Mouse (Mus musculus) cortical plate, adult 2 months (tissue): Measurements from ENCODE around the gene Hgfac. TPM values are rescaled to one million over a fixed set of nuclear protein-coding genes. Genes with fewer than 3 reads are reported as not detected.

ENCODE experiments used
- H3K27ac ChIP-seq: fragments of 200-500 bp; 2 replicates; pipeline ENCODE4 v1.5.1; 2012; ENCODE audit warnings: low read length, control low read depth, inconsistent platforms; ENCODE audit not compliant: insufficient read depth
- H3K4me1 ChIP-seq: fragments of 200-500 bp; 2 replicates; pipeline ENCODE4 v1.6.1; 2011; ENCODE audit warnings: low read length; ENCODE audit not compliant: control insufficient read depth, insufficient read depth
- H3K4me3 ChIP-seq: fragments of 200-500 bp; 2 replicates; pipeline ENCODE4 v1.5.1; 2011; ENCODE audit warnings: mild to moderate bottlenecking, low read length, control low read depth; ENCODE audit not compliant: insufficient read depth
- CTCF ChIP-seq: fragments of 200-500 bp; IDR thresholded peaks from 2 replicates; pipeline ENCODE4 v1.5.1; 2011; ENCODE audit warnings: mild to moderate bottlenecking, control low read depth, low read length; ENCODE audit not compliant: insufficient read depth; ENCODE audit errors: extremely low read depth
- POLR2A ChIP-seq: fragments of 200-500 bp; IDR thresholded peaks from 2 replicates; pipeline ENCODE4 v1.6.1; 2011; ENCODE audit warnings: mild to moderate bottlenecking, low read length, control low read depth; ENCODE audit not compliant: insufficient read depth; ENCODE audit errors: extremely low read depth
- polyA plus RNA-seq: library from polyadenylated mRNA; depleted of rRNA; stranded (reverse); fragments of >200 nt; gene quantifications from 2 replicates; pipeline ENCODE4 v1.2.3, GENCODE M21; 2012

Hgfac gene
- polyA plus RNA-seq, 1 experiment = 0.44 TPM

- no peak for TF ChIP-seq CTCF
- H3K4me1 ChIP-seq = no peaks in the 10 kb centered on the region
- no peak overlapping the region for H3K27ac ChIP-seq
- no peak overlapping the region for H3K4me3 ChIP-seq
Observed at GRCm38 (mm10) chr5:35035795-35036194, 5.5 kb upstream of the Hgfac start.

DNA sequence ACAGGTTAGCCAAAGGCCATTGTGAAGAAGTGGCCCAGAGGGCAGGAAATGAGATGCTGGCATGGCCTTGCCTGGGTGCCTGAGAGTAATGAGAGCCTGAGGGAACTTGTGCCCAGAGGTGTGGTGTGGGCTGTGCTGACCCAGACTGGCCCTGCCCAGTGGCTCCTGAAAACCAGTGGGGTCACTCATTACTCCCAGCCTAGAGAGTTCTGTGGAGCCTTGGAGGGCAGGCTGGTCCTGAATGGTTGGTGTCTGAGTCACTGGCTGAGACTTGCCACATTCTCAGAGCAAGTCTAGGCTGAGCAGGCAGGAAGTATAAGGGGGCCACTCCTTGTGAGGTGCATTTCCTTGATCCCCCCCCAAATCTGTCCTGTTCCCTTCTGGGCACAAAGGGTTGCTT, 3.9 kb upstream of the Hgfac start:
- no peaks in the 10 kb centered on the region for H3K4me1 ChIP-seq
- no peak overlapping the region for H3K27ac ChIP-seq
- no peak overlapping the region for H3K4me3 ChIP-seq
- TF ChIP-seq CTCF (no peak), POLR2A (no peak)

DNA sequence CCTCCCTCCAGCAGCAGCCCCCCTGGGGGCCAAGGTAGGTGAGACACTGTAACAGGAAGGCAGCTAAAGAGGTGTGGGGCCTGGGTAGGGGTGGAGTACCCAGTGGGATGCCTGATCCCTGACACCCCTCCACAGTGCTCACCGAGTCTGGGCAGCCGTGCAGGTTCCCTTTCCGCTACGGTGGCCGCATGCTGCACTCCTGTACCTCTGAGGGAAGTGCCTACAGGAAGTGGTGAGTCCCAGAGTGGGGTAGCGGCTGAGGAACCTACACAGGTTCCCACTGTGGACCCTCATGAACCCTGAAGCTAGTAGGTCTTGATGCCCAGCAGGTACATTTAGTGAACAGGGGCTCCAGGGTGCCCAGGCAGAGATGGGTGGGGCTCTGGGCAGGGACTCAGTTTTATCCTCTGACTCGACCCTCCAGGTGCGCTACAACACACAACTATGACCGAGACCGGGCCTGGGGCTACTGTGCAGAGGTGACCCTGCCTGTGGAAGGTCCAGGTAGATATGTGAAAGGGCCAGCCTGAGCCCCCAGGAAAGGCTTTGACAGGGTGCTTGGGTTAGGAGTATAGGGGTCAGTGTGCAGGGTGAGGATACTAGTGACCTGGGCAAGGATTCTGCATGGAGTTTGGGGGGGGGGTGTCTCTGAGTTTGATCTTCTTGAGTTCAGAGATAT, 1.3 kb downstream of the Hgfac start:
- H3K4me1 ChIP-seq = no peaks in the 10 kb centered on the region
- H3K27ac ChIP-seq = no peak overlapping the region
- H3K4me3 ChIP-seq = no peak overlapping the region
- TF ChIP-seq POLR2A (no peak), CTCF (no peak)

DNA sequence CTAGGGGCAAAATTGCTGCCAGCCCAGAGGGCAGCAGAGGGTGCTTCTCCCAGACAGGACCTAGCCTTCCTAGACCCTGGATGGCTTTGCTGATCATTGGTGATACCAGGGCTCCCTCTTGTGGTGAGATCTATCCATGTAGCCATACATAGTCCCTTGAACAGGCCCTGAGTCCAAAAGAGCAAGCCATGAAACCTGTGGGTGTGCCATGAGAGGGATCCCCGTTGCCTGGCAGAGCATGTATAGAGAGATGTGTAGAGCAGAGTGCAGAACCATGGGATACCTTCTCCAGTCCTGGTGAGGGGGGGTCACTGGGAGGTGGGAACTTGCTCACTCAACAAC, 1.8 kb downstream of the Hgfac start:
- Histone ChIP-seq H3K27ac (no peak overlapping the region), H3K4me1 (no peaks in the 10 kb centered on the region), H3K4me3 (no peak overlapping the region)
- TF ChIP-seq CTCF (peak; percentile 98), POLR2A (no peak)

GRCm38 (mm10) chr5:35050541-35050940, 9.2 kb downstream of the Hgfac start:
- TF ChIP-seq CTCF = peak; percentile 30; the same call in 1 of the 2 replicates
- TF ChIP-seq POLR2A = no peak
- Histone ChIP-seq H3K27ac (no peak overlapping the region), H3K4me1 (no peaks in the 10 kb centered on the region), H3K4me3 (no peak overlapping the region)

GRCm38 (mm10) chr5:35054628-35055027, 13.3 kb downstream of the Hgfac start:
- no peak for TF ChIP-seq CTCF
- no peak for TF ChIP-seq POLR2A
- peaks cover 5% of the 10 kb centered on the region for H3K4me1 ChIP-seq
- H3K4me3 ChIP-seq = no peak overlapping the region

DNA sequence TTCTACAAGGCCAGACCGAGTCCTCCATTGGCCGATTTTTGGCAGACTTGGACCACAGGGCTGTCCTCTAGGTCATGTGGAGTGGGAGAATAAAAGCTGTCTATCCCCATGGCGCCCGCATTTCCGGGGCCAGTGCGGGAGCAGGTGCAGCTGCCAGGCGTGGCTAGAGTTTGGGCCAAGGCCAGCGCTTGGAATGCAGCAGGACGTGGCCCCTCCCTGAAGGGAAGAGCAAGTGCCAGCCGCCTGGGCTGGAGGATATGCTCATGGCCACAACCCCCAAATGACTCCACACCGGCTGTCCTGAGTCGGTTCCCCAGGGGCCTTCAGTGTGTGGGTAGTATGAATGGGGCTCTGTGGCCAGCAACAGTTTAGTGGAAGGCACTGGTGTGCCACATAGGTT, 13.8 kb downstream of the Hgfac start:
- Histone ChIP-seq H3K4me3 (no peak overlapping the region), H3K4me1 (peaks cover 5% of the 10 kb centered on the region), H3K27ac (no peak overlapping the region)
- no peak for TF ChIP-seq CTCF
- no peak for TF ChIP-seq POLR2A

More at GRCm38 (mm10) chr5:35054628-35055027, 13.3 kb downstream of the Hgfac start:
- H3K27ac ChIP-seq = no peak overlapping the region

- Histone ChIP-seq H3K27ac (no peak within 1 kb of the TSS), H3K4me3 (peak within 1 kb of the TSS; percentile 82), H3K4me1 (peaks cover 5% of the 10 kb centered on the region)
- TF ChIP-seq POLR2A (no peak), CTCF (no peak)
Observed at GRCm38 (mm10) chr5:35056604-35057432, 15.5 kb downstream of the Hgfac start, which contains the start of gene Dok7. Gene Dok7 (plus strand): TSS chr5:35056766.

- Histone ChIP-seq H3K4me3 (peak overlapping the region; percentile 82), H3K4me1 (peaks cover 5% of the 10 kb centered on the region), H3K27ac (no peak overlapping the region)
- no peak for TF ChIP-seq POLR2A
- TF ChIP-seq CTCF = no peak
Observed at GRCm38 (mm10) chr5:35057582-35057981, 16.3 kb downstream of the Hgfac start.

DNA sequence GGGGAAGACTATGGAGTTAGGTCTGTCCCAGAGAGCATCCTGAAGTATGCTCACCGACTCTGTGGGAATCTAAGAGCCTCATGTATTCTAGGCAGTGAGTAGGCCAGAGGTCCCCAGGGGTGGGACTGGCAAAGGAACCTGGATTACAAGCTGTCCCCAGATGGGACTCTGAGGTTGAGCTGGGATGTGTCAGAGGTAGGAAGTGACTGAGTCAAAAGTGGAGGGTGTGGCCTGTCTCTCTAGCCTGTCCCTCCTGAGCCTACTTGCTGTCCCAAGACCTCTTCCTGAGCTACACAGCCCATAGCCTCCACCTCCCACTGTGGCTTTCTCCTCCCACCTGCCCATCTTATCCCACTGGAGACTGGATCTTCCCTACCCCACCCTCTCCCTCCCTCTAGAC, 16.9 kb downstream of the Hgfac start:
- Histone ChIP-seq H3K4me3 (peak overlapping the region; percentile 82; the same call in 1 of the 2 replicates), H3K27ac (no peak overlapping the region), H3K4me1 (peaks cover 5% of the 10 kb centered on the region)
- TF ChIP-seq CTCF (no peak), POLR2A (no peak)
